Mouse (Mus musculus) ES-E14 (cell line): ENCODE data around the gene N4bp2l2.

Experiments
- CHD2 ChIP-seq: IDR thresholded peaks from 2 replicates; pipeline ENCODE4 v1.6.1; 2014; ENCODE audit warnings: mild to moderate bottlenecking, low read depth, low read length, inconsistent platforms
- HCFC1 ChIP-seq: IDR thresholded peaks from 2 replicates; pipeline ENCODE4 v1.6.1; 2012; ENCODE audit warnings: low read length, inconsistent platforms, borderline replicate concordance; ENCODE audit not compliant: insufficient read depth
- MAFK ChIP-seq: IDR thresholded peaks from 2 replicates; pipeline ENCODE4 v1.6.1; 2014; ENCODE audit warnings: mild to moderate bottlenecking, low read depth, low read length, inconsistent platforms; ENCODE audit not compliant: insufficient read depth
- ZC3H11A ChIP-seq: IDR thresholded peaks from 2 replicates; pipeline ENCODE4 v1.6.1; 2012; ENCODE audit warnings: low read depth, mild to moderate bottlenecking, inconsistent platforms, low read length, borderline replicate concordance
- ZNF384 ChIP-seq: IDR thresholded peaks from 2 replicates; pipeline ENCODE4 v1.6.1; 2012; ENCODE audit warnings: low read depth, low read length, inconsistent platforms

- TF ChIP-seq ZC3H11A (no peak), ZNF384 (no peak), CHD2 (no peak), HCFC1 (no peak), MAFK (no peak)
Observed at GRCm38 (mm10) chr5:150574885-150575284, 91.1 kb downstream of the N4bp2l2 start.
